Mouse (Mus musculus): ENCODE data around the gene Ripor1. TPM values are rescaled to one million over a fixed set of nuclear protein-coding genes. Genes with fewer than 3 reads are reported as not detected.

Gene Ripor1
- polyA plus RNA-seq, 1 experiment from 2014 or later, result 21.7 TPM

DNA sequence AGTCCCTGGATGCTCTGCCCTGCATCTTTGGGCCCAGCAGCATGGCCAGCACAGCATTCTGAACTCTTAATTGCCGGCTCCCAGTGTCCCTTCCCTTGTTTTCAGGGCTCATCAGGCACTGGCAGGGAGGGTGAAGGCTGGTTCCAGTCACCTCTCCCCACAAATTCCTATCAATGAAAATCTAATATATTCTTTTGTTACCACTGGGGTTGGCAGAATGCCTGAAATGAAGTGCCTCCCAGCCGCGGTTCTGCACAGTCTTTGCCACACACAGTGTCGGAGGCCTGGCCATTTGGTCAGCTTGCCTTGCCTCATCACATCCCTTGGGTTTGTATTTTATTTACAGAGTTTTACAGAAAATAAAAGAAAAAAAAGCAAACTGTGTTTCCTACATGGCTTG lies 16.8 kb downstream of the Ripor1 start:
- Histone ChIP-seq H3K9me3 (replicated peaks) (no peaks in the 10 kb centered on the region), H3K4me1 (peaks cover 44% of the 10 kb centered on the region), H3K27me3 (no peaks in the 10 kb centered on the region), H3K9ac (no peak overlapping the region), H3K27ac (peak overlapping the region; percentile 80), H3K4me3 (0 out of 2 replicates have a peak overlapping the region, but pooled peaks have one; percentile 4), H3K36me3 (peaks cover 55% of the 10 kb centered on the region), H3K4me2 (replicated peaks) (no peak overlapping the region)
- peak; percentile 24; the same call in 1 of the 2 replicates for ATAC-seq (ENCODE audit: low FRiP score)
- WGBS, result 63% methylated on average over 4 of the region's 4 CpGs

DNA sequence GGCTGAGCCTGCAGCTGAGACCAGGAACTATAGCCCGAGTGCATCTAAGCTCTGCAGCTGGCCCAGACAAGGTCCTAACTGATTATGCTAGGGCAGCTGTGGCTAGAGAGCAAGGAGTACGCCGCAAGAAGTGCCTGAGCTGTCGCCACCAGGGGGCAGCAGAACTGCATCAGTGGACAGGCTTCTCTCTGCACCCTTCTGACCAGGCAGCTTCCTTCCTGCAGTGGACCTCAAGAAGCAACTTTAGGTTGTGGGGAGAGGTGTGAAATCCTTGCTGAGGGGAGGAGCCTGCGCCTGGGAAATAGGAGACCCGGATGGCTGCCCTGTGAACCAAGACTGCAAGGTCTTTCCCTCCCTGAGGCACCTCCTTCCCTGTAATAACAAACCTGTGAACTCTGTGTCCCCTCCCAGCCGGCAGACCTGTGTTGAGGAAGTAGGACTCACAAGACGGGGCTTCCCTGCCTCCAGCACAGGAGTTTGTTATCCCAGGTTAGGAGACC lies 17.4 kb downstream of the Ripor1 start:
- H3K36me3 ChIP-seq, result peaks cover 48% of the 10 kb centered on the region
- no peaks in the 10 kb centered on the region for H3K27me3 ChIP-seq
- no peak overlapping the region for H3K4me2 ChIP-seq (replicated peaks)
- 0 out of 2 replicates have a peak overlapping the region, but pooled peaks have one; percentile 4 for H3K4me3 ChIP-seq
- ATAC-seq (ENCODE audit: low FRiP score), result peak; percentile 78
- H3K9ac ChIP-seq, result 0 out of 2 replicates have a peak overlapping the region, but pooled peaks have one; percentile 39
- WGBS, result 6% methylated on average over 8 of the region's 8 CpGs
- H3K27ac ChIP-seq, result peak overlapping the region; percentile 80
- H3K9me3 ChIP-seq (replicated peaks), result no peaks in the 10 kb centered on the region
- H3K4me1 ChIP-seq, result peaks cover 44% of the 10 kb centered on the region

DNA sequence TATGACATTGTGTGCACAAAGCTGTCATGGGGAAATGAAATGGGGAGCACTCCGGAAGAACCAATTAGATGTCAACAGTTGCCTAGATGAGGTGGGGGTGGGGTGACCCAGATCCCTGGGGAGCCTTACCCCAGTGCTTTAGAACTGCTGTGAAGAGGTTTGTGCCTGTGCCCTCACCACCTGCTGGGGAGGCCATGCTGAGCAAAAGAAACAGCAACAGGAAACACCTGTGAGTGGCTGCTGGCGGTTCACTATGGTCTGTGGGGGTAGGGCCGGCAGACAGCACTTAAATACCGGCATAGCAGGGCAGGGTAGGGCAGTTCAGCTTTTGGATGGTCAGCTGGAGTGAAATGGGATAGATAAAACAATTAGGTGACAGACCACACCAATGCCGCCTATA lies 18.1 kb downstream of the Ripor1 start:
- Histone ChIP-seq H3K4me3 (no peak overlapping the region), H3K27ac (0 out of 2 replicates have a peak overlapping the region, but pooled peaks have one; percentile 14), H3K9me3 (replicated peaks) (no peaks in the 10 kb centered on the region), H3K4me1 (peaks cover 44% of the 10 kb centered on the region), H3K27me3 (no peaks in the 10 kb centered on the region), H3K36me3 (peaks cover 42% of the 10 kb centered on the region), H3K4me2 (replicated peaks) (no peak overlapping the region; the same call in 1 of the 2 replicates), H3K9ac (peak overlapping the region; percentile 23; the same call in 1 of the 2 replicates)
- no peak for ATAC-seq (ENCODE audit: low FRiP score)
- WGBS, result 26% methylated on average over 5 of the region's 5 CpGs

DNA sequence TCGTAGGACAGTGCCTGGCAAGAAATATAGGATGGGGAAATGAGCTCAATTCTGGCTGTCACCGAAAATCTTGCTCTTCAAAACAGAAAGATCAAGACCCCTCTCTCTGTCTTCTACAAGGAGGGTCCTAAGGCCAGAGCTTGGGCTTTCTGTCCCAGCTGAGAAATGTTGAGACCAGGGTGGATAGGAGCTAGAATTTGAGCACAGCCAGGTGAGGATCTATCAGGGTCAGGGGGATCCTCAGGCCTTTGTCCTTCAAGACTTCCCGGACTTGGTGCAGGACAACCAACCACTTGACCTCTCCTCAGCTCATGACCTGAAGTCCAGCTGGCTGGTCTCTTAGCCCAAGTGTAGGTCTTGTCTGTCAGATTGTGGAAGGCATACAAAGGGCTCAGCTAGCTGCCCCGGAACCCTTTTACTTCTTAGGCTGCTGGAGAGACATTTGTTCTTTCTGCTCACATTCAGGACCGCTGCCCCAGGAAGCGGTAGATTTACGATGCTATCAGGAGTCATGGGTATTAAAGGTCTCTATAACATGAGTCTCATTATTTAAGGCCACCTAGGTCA lies 18.7 kb downstream of the Ripor1 start:
- no peak for ATAC-seq (ENCODE audit: low FRiP score)
- peaks cover 44% of the 10 kb centered on the region for H3K4me1 ChIP-seq
- WGBS, result 51% methylated on average over 7 of the region's 7 CpGs

DNA sequence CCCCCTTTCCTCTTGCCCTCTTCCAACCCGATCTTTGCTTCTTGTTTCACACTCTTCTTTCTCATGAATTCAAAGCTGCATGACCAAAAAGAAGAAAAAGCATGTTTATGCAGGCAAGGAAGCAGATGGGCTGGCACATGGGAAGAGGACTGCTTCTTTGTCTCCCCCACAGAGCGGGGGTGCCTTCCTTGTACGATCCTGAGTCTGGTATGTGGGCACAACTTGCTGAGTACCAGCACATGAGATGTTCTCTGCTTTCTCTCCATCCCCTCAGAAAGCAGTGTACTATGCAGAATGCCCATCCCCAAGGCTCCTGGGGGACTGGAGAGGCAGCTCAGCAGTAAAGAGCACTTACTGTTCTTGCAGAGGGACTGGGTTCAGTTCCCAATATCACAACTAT lies 19.3 kb downstream of the Ripor1 start:
- Histone ChIP-seq H3K27ac (no peak overlapping the region), H3K4me2 (replicated peaks) (no peak overlapping the region), H3K4me3 (no peak overlapping the region), H3K27me3 (no peaks in the 10 kb centered on the region), H3K4me1 (peaks cover 44% of the 10 kb centered on the region), H3K9ac (no peak overlapping the region), H3K36me3 (peaks cover 29% of the 10 kb centered on the region), H3K9me3 (replicated peaks) (no peaks in the 10 kb centered on the region)
- 52% methylated on average over 3 of the region's 3 CpGs for WGBS
- ATAC-seq (ENCODE audit: low FRiP score), result no peak

More for the DNA sequence above, 18.7 kb downstream of the Ripor1 start:
- peak overlapping the region; percentile 14; the same call in 1 of the 2 replicates for H3K27ac ChIP-seq
- no peaks in the 10 kb centered on the region for H3K9me3 ChIP-seq (replicated peaks)
- no peaks in the 10 kb centered on the region for H3K27me3 ChIP-seq
- H3K4me2 ChIP-seq (replicated peaks), result no peak overlapping the region; the same call in 1 of the 2 replicates
- no peak overlapping the region for H3K4me3 ChIP-seq
- peaks cover 35% of the 10 kb centered on the region for H3K36me3 ChIP-seq
- H3K9ac ChIP-seq, result 0 out of 2 replicates have a peak overlapping the region, but pooled peaks have one; percentile 5

DNA sequence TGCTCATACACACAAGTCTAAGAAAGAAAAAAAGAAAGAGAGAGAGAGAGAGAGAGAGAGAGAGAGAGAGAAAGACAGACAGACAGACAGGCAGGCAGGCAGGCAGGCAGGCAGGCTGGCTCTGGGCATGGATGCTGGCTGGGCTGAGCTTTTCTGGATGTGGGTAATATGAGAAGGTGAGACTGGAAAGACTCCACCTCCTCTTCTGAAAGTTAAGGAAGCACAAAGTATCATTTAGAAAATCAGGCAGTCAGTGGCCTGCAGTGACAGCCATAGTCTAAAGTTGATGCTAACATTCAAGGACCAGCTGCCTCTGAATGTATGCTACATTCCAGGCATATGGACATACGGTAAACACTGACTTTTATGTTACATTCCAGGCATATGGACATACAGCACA lies 19.8 kb downstream of the Ripor1 start:
- H3K4me2 ChIP-seq (replicated peaks), result no peak overlapping the region
- ATAC-seq (ENCODE audit: low FRiP score), result no peak
- H3K9me3 ChIP-seq (replicated peaks), result no peaks in the 10 kb centered on the region
- H3K27me3 ChIP-seq, result no peaks in the 10 kb centered on the region
- 68% methylated on average over 1 of the region's 1 CpGs for WGBS
- no peak overlapping the region for H3K4me3 ChIP-seq
- peaks cover 44% of the 10 kb centered on the region for H3K4me1 ChIP-seq
- H3K27ac ChIP-seq, result no peak overlapping the region
- no peak overlapping the region for H3K9ac ChIP-seq
- peaks cover 25% of the 10 kb centered on the region for H3K36me3 ChIP-seq

DNA sequence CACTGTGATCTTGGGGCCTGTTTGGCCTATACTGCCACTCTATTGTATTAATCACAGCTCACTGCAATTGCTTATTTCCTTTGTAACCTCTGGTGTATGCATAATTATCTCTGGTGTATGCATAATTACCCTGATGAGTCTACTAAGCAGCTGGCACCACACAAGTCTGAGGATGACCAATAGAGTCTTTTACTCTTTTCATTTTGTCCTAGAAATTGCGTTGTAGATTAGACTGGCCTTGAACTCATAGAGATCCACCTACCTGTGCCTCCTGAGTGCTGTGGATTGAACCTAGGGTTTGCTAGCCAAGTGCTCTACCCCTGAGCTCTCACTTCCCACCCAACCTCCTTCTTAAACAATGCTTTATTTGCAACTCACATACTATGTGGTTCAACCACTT lies 21.0 kb downstream of the Ripor1 start:
- H3K27me3 ChIP-seq, result no peaks in the 10 kb centered on the region
- WGBS, result 77% methylated on average over 1 of the region's 1 CpGs

DNA sequence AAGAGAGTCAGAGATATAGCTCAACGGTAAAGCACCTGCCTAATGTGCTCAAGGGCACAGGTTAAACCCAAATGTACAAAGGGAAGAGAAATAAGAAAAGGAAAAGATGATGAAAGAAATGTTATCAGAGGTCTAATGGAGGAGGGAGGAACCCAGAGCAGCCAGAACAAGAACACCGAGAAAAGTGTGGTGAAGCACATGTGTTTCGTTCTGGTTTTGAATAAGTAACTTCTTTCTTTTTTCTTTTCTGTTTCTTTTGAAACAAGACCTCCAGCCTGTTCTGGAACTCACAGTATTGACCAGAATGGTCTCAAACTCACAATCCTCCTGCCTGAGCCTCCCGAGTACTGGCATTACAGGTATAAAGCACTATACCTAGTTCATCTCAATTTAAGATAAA lies 24.3 kb downstream of the Ripor1 start:
- Histone ChIP-seq H3K4me3 (no peak overlapping the region), H3K9ac (no peak overlapping the region), H3K36me3 (no peaks in the 10 kb centered on the region), H3K9me3 (replicated peaks) (no peaks in the 10 kb centered on the region), H3K27ac (no peak overlapping the region), H3K4me2 (replicated peaks) (no peak overlapping the region), H3K4me1 (peaks cover 15% of the 10 kb centered on the region), H3K27me3 (no peaks in the 10 kb centered on the region)
- 92% methylated on average over 4 of the region's 4 CpGs for WGBS
- ATAC-seq (ENCODE audit: low FRiP score), result no peak

More for the DNA sequence above, 21.0 kb downstream of the Ripor1 start:
- Histone ChIP-seq H3K36me3 (peaks cover 12% of the 10 kb centered on the region; the same call in 1 of the 2 replicates), H3K27ac (0 out of 2 replicates have a peak overlapping the region, but pooled peaks have one; percentile 44), H3K9ac (no peak overlapping the region), H3K4me1 (peaks cover 44% of the 10 kb centered on the region), H3K4me2 (replicated peaks) (no peak overlapping the region), H3K9me3 (replicated peaks) (no peaks in the 10 kb centered on the region), H3K4me3 (no peak overlapping the region)
- 0 out of 2 replicates have a peak, but pooled peaks have one; percentile 23 for ATAC-seq (ENCODE audit: low FRiP score)

DNA sequence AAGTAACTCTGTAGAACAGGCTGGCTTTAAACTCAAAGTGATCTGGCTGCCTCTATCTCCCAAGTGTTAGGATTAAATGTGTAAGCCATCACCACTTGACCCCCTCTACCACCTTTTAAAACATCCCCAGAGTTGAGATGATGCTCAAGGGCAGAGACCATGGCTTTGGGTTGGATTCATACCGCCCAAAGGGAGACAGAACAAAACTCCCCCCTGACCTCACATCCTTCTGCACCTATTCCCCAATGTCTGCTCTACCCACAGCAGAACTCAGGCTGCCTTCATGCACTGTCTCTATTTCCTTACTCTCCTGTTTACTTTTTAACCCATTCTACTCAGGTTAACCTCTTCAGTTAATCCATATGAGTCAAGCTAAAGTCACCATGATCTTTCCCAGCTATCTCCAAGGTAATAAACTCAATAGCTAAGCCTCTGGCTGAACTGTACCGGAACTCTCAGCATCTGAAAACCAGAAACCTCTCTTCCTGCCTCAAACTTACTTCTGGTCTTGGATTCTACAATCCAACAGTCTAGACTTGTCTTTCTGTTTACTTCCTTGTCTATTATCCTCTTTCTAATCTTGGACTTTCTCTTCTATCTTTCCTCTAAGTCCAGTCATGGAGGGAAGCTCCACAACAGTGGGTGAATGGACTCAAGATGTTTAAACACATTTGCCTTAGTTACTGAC lies 29.9 kb downstream of the Ripor1 start:
- Histone ChIP-seq H3K9me3 (replicated peaks) (no peaks in the 10 kb centered on the region), H3K9ac (no peak overlapping the region), H3K4me1 (peaks cover 26% of the 10 kb centered on the region), H3K4me3 (peak overlapping the region; percentile 89; the same call in 1 of the 2 replicates), H3K36me3 (no peaks in the 10 kb centered on the region), H3K27ac (no peak overlapping the region), H3K4me2 (replicated peaks) (peak overlapping the region; percentile 97), H3K27me3 (no peaks in the 10 kb centered on the region)
- ATAC-seq (ENCODE audit: low FRiP score), result no peak
- 93% methylated on average over 2 of the region's 2 CpGs for WGBS

DNA sequence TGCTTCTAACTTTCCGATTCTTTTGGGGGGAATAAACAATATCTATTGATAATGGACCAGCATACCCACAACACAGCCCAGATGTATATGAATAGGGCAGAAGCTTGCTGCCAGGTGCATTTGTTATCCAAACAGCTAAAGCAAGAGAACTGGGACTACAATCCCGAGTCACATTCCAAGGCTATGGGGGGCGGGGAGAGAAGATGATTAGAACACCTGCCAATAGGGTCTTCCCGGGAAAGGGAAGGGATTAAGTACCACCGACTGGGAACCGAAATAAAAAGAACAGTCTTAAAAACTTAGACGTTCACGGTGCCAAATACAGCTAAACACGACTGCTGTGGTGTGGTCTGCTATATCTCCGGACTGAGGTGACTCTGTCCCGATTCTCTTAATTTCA lies 30.4 kb downstream of the Ripor1 start:
- H3K27me3 ChIP-seq, result no peaks in the 10 kb centered on the region
- peak overlapping the region; percentile 97 for H3K4me2 ChIP-seq (replicated peaks)
- ATAC-seq (ENCODE audit: low FRiP score), result no peak
- WGBS, result 3% methylated on average over 11 of the region's 11 CpGs
- no peaks in the 10 kb centered on the region for H3K36me3 ChIP-seq
- H3K4me1 ChIP-seq, result peaks cover 27% of the 10 kb centered on the region
- peak overlapping the region; percentile 89 for H3K4me3 ChIP-seq
- peak overlapping the region; percentile 100; the same call in 1 of the 2 replicates for H3K27ac ChIP-seq
- peak overlapping the region; percentile 99 for H3K9ac ChIP-seq
- H3K9me3 ChIP-seq (replicated peaks), result no peaks in the 10 kb centered on the region

DNA sequence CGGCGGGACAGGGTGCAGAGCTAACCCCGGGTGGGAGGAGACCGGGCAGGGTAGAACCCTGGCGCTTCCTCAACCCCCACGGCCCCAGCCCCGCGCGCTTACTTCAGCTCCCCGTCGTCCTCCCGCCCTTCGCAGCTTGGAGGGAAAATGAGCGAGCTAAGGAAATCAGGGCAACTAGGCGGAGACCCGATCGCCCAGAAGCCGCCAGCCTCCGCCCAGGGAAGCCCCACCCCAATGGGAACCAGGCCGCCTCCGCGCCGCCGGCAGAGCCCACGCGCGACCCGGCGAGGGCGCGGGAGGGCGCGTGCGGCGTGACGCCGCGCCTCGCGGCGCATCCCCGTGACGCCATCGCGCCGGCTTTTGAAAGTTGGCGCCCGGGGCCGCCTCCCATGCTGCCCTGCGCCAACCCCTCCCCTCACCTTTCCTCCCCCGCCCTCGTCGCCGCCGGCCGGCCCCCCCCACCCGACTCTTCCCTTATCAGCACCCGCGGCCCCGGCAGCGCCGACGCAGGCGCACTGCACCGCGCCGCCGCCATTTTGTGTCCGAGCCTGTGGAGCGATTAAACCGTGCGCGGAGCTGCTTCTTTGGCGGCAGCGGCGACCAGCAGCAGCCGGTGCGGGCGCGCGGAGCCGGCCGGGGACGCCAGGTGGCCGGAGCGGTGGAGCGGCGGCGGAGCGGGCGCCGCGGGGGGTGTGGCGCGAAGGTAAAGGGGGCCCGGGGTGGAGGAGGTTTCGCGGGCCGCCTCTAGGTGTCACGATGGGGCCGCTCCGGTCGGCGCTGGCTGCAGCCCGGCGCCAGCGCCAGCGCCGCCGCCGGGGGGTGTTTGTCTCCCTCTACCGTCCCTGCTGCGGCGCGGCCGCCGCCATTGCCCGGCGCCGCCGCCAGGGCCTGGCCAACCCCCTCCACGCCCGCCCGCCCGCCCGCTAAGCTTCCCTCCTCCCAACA lies 31.2 kb downstream of the Ripor1 start, which contains the start of gene Ctcf:
Gene Ctcf (plus strand): TSS at position 551 of the 945 bp plus-strand sequence.
- peak within 1 kb of the TSS; percentile 89 for H3K4me3 ChIP-seq
- ATAC-seq (ENCODE audit: low FRiP score), result peak; percentile 94
- no peaks in the 10 kb centered on the region for H3K36me3 ChIP-seq
- under 1% methylated on average over 95 of the region's 126 CpGs for WGBS
- peak within 1 kb of the TSS; percentile 97 for H3K4me2 ChIP-seq (replicated peaks)
- H3K4me1 ChIP-seq, result peaks cover 27% of the 10 kb centered on the region
- no peaks in the 10 kb centered on the region for H3K9me3 ChIP-seq (replicated peaks)
- H3K9ac ChIP-seq, result peak within 1 kb of the TSS; percentile 99
- H3K27me3 ChIP-seq, result no peaks in the 10 kb centered on the region
- H3K27ac ChIP-seq, result peak within 1 kb of the TSS; percentile 100
